Mouse (Mus musculus) left cerebral cortex, postnatal 25 days (tissue): ENCODE measurements around the gene Pth1r. TPM values are rescaled to one million over a fixed set of nuclear protein-coding genes. Genes with fewer than 3 reads are reported as not detected.
A peak's percentile ranks its signal among the peaks of the same experiment; 100 is the strongest.

ENCODE experiments used
- DNase-seq, 2 experiments: peaks; one replicate each; pipeline ENCODE4 v3.0.0; 2022; ENCODE audit warnings: low spot score in 2 of 2, mixed read lengths in 1 of 2
- intact Hi-C: fragments of 180-260 bp; cut with DNase I; formaldehyde crosslinking; loops from one replicate; pipeline ENCODE4 v1.15.1; 2025
- total RNA-seq, 2 experiments: library from RNA; stranded (reverse); gene quantifications; 2 replicates each; pipeline ENCODE4 v1.2.3; 2021

Gene Pth1r
- total RNA-seq, 2 experiments from 2014 or later: 5.5 to 5.9 TPM

DNA sequence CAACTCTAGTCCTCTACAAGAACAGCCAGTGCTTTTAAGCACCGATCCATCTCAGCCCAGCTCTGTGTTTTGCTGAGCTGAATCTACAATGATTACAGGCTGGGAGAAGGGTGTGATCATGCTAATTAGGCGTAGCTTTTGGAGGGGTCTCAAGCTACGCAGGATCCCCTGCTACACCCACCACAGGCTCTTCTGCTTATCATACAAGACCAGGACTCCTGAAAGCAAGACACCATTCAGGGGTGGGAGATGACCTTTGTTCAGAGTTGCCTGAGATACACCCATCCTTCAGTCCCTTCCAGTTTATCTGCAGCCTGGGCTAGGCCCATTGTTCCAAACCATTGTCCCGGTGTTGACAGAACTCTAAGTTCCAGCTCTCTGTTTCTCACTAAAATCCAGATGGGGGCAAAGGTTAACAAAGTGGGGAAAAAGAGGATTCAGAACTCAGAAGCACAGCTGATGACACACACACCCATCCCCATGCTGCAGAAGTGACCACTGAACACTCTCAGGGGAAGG, 6.0 kb upstream of the Pth1r start:
- intact Hi-C loops: no loop called here
- no peak for DNase-seq

DNA sequence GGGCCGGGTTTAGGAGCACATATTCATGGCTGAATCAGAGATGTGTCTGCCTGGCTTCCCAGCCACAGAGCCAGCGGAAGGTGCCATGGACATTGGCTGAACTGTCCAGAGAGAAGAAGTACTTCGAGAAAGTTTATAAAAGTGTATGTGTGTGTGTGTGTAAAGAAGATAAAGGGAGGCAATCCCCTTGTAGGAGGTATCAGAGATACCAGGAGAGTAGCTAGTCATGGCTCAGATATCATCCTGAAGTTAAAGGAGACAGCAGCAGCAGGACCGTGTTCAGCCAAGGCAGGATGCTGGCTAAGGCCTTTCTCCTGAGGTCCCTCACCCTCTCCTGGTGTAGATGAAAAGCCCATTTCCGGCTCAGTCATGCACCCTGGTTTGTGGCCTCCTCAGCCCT, 4.5 kb upstream of the Pth1r start:
- intact Hi-C loops: no loop called here
- DNase-seq: no peak

DNA sequence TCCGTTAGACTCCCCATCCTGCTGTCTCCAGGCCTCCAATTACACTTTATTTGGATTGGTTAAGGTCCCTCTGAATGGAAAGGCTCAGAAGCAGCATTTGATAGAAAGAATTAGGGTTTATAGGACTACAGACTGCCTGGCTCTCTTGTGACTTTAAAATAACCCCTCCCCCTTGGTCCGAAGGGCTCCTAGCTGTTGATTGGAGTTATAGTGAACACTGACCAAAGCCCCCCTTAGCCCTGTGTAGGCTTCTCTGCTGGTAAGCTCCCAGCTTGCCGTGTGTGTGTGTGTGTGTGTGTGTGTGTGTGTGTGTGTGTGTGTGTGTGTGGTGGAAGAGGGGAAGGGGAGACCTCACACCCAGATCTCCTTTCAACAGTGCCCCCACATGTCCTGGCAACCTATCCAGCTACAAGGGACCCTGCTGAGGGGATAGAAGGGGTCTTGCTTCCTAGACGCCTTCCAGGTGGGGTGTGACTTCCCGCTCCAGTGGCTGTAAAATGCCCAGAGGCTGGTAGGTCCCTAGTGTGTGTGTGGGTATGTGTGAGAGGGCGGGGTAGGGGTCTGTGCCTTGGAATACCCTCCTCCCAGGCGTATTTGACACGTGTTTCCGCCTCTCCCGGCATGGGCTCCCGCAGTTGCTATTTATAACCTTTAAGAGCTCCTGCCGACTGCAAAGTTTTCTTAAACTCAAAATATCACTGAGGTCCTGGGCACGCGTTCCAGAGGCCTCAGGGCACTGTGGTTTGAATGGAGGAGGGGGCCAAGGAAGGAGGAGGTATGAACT, 3.7 kb upstream of the Pth1r start:
- intact Hi-C loops: no loop called here
- DNase-seq: no peak

DNA sequence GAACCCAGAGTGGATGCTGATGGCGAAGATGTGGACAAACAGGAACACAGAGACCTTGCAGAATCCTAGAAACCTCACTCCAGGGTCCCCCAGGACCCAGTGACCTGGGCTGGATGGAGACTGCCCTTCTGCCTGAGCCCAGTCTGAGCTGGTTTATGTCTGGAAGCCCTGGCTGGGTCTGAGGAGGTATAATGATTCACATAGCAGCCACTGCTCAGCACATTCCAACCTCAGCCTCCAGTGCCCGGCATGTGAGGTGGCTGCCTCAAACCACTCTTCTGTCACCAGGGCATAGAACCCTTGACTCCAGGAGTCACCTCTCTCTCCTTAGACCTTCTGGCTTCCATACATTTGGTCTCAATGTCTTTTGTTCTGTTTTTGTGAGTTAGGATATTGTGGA, 1.5 kb upstream of the Pth1r start:
- no peak for DNase-seq
- intact Hi-C loops: no loop called here

DNA sequence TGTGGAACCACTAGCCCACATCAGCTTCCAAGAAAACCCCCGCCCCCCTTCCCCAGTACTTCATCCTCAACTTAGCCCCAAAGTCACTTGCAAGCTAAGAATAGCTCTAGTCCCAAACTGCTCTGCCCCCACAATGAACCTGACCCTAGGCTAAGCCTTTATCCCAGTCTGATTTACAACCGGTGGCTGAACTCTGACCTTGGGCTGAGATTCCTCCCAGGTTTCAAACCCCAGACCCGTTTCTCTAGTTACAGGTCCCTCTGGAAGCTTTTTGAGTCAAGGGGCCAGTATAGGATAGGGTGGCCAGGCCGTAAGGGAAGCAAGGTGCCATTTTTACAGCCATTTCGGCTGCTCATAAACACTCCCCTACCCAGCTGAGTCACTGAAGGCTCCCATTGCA, 707 bp downstream of the Pth1r start:
- intact Hi-C loops: no loop called here
- no peak for DNase-seq

DNA sequence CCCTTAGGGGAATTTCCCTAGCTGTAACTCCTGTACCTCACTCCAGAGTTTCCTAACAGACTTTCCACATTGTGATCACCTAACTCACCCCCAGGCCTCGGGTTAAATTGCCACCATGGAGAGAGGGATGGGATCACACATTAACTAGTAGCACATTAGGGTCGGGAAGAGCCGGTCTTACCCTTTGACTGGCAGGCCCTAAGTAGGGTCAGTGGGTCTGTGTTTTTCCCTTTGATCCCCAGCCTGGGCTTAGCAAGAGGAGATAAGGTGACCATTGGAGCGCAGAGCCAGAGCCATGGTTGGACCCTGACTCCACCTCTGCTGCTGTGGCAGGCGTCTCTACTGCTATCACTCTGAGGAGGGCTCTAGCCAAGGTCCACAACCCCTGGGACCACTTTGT, 1.2 kb downstream of the Pth1r start:
- no peak for DNase-seq
- intact Hi-C loops: no loop called here

DNA sequence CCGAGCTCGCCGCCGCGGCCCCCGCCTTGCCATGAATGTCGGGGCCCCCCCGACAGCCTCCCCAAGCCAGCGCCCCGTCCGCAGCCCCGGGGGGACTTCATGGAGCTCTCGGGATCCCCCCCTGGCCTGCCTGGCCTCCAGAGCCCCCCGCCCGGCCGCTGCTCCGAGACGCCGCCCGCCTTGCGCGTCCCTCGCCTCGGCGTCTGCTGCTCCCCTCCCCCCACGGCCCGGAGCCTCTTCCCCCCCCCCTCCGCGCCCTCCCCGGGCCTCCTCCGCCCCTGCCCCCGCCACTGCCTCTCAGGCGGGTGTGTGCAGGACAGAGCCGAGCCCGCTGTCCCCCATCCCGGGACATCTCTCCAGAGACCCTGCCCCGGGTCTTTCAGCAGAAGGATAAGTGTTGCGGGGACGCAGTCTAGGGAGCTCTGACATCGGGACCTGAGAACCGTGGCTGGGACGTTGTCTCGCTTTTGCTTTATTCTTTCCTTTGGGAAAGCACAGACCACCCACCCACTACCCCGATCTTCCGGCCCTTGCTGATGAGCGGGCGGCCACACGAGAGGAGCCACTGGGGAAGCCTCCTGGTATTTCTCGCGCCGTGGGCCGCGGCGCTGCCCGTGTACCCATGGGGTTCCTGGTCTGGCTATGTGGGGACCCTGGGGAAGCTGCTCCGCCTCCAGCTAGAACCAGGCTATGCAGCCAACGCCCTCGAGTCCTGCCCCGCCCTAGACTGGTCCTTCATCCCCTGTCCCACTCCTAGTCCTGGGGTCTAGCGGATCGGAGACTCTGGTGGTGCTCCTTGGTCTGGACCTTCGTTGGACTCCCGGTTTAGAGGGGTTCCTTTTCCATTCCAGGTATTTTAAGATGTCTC, 3.3 kb downstream of the Pth1r start:
- no peak for DNase-seq
- intact Hi-C loops: no loop called here

DNA sequence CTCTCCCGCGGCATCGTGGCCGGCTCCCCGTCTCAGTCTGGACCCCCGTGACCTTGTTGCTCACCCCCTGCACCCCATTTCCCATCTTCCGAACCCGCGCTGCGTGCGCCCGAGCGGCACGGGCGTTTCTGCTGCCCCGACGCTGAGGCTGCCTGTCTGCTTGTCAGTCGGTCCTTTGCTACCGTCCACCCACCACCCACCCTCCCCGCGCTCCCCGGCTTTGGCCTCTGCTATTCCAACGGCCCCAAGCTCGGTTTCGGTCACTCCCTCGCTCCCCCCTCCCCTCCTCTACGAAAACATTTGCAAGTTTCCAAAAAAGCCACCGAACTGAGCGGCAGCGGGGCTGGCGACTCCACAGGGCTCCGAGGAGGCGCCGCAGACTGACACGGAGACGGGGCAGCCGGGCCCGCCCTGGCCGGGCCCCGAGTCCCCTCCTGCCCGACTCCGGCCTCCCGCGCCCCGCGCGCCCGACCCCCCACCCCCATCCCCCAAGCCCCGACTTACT, 3.9 kb downstream of the Pth1r start:
- intact Hi-C loops: no loop called here
- no peak for DNase-seq

DNA sequence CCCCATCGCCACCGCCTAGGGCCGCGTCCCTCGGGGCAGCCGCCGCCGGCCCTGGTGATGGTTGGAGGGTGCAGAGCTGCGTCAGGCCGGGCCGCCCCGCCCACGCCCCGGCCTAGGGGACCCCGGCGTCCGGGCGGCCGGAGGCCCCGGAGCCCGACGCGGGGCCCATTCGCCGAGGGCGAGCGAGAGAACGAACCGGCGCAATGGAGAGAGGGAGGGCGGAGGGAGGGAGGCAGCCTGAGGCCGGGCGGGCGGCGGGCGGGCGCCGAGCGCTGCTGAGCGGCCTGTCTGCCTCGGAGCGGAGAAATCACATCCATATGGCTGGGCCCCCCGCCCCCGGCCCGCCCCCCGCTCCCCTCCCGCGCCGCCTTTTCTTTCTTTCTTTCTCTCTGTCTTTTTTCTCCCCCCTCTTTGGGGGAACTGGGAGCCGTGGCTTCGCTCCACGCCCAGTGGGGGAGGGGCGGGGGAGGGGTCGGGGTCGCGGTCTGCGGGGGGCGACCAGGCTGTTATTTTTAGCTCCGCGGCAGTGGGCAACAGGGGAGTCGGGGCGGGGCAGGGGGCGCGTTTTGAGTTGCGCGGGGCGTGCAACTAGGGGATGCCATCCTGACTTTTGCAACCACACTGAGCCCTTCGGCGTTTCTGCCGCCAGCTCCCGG, 4.5 kb downstream of the Pth1r start:
- DNase-seq: no peak
- intact Hi-C loops: no loop called here

DNA sequence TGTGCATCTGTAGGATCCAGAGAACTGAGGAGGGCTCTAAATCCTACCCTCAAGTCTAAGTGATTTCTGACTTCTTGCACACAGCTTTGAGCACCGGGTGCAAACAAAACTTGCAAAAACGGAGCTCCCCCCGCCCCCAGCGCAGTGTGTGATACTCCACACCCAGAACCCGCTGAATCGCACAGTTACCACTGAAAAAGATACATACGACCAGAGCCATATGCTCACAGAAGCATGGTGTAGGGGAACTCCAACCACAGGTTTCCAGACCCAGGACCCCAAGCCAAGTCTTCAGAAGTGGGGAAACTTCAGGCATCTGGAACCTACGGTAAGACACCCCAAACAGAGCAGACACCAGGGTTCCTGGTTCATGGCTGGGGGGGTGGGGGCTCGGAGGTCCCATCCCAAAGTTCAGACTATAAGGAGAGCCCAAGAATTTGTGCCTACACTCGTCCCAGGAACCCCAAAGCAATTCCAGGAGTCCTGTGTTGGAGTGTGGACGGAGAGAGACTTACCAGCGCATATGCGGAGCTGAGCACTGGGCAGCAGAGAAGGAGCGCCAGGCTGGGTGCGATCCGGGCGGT, 5.1 kb downstream of the Pth1r start, which contains the start of gene Myl3:
TSS of gene Myl3 (plus strand) at position 151 of the 584 bp plus-strand sequence.
- intact Hi-C loops: no loop called here
- DNase-seq: no peak

DNA sequence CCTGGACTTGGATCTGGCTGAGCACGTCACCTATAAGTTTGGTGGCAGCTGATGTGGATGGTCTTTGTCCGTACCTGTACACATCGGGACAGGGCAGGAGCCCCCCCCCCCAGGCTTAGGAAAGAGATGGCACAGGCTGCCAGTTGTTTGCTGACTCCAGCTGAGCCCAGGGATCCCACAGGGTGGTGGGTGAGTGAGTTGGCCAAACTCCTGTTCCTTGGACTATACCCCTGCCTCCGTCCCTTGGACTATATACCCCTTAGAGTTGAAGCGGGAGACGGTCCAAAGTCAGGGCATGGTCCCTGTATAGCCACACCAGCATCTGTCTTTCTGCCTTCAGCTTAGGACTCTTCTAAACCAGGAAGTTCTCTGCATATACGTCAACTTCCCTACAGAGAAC, 7.0 kb downstream of the Pth1r start:
- no peak for DNase-seq
- intact Hi-C loops: no loop called here

DNA sequence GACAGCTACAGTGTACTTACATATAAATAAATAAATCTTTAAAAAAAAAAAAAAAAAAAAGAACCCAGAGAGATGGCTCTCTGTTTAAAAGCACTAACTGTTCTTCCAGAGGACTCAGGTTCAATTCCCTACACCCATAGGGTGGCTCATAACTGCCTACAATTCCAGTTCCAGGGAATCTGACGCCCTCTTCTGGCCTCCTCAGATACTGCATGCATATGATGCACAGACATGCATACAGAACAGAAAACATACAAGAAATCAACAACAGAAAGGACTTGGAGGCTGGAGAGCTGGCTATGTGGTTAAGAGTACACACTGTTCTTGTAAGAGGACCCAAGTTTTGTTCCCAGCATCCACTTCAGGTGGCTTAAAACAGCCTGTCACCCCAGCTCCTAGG, 8.9 kb downstream of the Pth1r start:
- intact Hi-C loops: no loop called here

DNA sequence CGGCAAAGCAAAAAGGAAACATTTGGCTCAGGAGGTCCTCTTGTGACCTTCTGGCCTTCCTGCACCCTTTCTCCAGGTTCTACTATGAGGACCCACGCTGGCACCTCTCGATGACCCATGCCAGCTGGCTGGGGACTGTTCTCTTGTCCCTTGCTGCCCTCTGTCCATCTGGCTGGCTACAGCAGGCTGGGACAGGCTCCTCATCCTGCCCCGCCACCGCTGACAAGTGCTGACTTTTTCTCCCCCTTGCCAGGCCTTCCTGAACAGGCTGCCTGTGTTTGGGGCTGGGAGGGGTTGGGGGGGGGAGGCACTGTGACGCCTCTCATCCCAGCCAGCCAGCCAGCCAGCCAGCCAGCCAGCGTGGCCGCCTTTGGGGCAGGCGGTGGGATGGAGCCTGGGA, 10.6 kb downstream of the Pth1r start:
- intact Hi-C loops: no loop called here
- DNase-seq: no peak

More for the DNA sequence above, 8.9 kb downstream of the Pth1r start:
- no peak for DNase-seq

DNA sequence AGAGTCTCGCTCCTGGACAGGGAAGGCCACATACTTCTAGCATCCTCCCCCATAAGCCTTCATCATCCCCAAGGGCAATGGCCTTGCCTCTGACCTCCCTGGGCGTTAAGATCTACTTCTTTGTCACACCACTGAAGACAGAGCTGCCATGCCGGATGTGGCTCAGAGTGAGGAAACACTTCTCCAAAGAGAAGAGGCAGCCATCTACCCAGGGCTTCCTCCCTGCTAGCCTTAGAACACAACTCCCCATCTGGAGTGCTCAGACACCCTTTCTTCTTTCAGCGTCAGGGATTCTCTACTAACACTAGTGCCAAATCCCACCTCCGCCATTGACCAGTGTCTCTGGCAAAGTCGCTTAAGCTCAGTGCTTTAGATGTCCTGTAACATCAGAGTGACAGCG, 12.8 kb downstream of the Pth1r start:
- intact Hi-C loops: no loop called here

DNA sequence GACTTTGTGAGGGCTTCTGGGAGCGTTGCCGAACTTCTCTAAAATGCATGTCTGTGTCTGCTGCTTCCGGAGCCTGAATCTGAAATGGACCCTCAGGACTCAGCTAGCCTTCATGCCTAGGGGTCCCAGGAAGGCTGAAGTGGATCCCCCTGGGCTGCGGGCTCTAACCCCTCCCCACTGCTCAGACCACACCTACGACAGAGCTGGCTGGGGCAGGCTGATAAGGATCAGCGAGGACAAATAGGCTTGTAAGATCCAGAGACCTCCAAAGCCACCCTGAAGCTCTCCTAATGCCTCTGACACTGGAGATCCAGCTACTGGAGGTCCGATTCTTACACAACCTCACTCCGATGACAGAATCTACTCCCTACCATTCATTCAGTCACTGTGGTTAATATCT, 13.8 kb downstream of the Pth1r start:
- no peak for DNase-seq
- intact Hi-C loops: no loop called here

More for the DNA sequence above, 12.8 kb downstream of the Pth1r start:
- no peak for DNase-seq

DNA sequence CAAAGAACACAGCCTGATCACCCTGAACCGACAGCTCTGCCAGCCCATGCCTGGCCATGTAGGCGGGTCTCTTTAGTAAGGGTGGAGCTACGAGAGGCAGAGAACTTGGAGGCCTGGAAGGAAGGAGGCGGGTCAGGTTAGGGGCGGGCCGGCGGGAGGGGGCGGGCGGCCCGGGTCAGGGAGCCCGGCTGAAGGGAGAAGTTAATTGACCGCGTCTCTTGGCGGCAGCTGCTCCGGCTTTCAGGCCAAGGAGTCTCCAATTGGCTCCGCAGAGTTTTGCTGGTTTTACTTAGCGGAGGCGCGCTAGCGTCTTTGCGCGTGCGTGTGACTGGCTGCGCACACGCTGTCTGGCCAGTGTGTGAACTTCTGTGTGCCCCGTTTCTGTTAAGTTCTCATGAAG, 14.3 kb downstream of the Pth1r start:
- intact Hi-C loops: no loop called here

DNA sequence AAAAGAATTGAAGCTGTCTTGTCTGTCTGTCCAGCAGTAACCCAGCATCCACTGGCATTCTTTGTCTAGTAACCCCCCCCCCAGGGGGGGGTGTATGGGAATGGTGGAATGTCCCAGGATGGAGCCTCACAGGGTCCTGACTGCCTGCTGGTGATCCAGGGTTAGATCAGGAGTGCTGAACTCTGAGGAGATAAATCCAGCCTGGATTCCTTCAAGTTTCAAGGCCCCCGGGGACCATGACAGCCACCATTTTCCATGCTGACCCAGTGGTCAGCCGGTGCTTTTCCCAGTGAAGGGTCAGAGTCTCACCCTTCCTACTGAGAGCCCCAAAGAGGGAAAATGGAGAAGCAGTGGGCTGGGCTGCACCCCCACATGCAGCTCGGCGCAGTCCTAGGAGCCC, 15.1 kb downstream of the Pth1r start:
- intact Hi-C loops: loop anchor here (2.0 kb wide), 1 partner anchor 139 kb away; no protein-coding TSS in a partner anchor
- DNase-seq: no peak

More for the DNA sequence above, 14.3 kb downstream of the Pth1r start:
- DNase-seq: peak in 1 of 2 experiments; percentile 50

DNA sequence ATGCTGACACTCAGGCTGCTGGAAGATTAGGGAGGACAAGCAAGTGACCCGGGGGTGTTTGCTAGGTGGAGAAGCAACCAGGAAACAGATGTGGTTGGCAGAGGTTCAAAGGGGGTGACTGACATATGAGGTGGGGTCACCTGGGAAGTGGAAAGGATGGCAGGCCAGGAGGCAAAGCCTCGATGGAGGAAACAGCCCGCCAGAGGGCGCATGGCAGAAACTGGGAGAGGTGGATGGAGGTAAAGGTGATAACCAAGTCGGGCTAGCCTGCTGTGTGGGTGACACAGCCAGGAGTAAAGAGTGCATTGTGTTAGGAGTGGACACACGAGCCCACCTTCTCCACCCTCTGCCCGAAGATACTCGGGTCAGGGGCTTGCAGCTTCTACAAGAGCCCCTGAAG, 17.1 kb downstream of the Pth1r start:
- DNase-seq: peak in 1 of 2 experiments; percentile 33
- intact Hi-C loops: loop anchor here (2.0 kb wide), 1 partner anchor 141 kb away; no protein-coding TSS in a partner anchor

DNA sequence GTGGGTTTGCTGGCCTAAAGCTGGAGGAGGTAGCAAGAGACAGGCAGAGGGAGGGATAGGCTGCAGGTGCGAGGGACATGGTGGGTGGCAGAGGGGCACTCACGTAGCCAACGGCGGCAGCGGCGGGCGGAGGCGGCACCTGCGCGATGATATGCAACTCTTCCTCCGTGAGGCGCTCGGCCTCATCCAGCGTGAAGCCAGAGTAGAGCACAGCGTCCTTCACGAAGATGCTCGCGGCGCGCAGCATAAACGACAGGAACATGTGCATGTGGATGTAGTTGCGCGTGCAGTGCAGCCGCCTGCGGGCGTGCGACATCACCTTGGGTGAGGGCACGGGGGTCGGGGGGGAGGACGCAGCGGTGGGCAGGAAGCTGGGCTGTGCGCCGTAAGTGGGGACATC, 20.1 kb downstream of the Pth1r start:
- DNase-seq: no peak
- intact Hi-C loops: no loop called here
